Mouse (Mus musculus) bone marrow, adult 2 months (tissue): ENCODE measurements at regions not wholly inside any gene's neighbourhood (a gene's known extent, or its start where the extent isn't known, plus 50 kb on each side); places are given as distances from the start of the nearest gene placed in this dataset.

Source experiments
- CTCF ChIP-seq: fragments of 200-500 bp; IDR thresholded peaks from 2 replicates; pipeline ENCODE4 v1.5.1; 2011; ENCODE audit warnings: low read length, control low read depth; ENCODE audit not compliant: control insufficient read depth, insufficient read depth
- POLR2A ChIP-seq: fragments of 200-500 bp; IDR thresholded peaks from 2 replicates; pipeline ENCODE4 v1.6.1; 2011; ENCODE audit warnings: low read depth, mild to moderate bottlenecking, control low read depth, low read length, borderline replicate concordance; ENCODE audit not compliant: control insufficient read depth

DNA sequence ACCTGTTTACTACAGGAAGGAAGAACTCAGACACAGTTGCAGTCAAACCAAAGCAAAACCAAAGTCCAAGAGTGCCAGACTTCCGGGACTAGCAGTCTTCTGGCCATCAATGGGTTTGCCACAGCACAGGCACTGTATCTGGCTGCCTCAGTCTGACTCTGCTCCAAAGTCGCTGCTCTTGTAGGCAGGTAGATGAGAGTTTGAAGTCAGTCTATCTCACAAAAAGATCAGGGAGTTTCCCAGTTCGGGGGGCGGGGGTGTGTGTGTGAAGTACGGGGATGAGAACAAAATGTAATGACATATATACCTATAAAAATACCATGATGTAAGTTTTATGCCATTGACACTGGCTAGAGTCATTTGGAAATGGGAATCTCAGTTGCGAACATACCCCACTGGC is 58.6 kb upstream of the Ctla4 start:
- TF ChIP-seq CTCF (no peak), POLR2A (no peak)
